ENCODE assay signal across 11 mouse cellular contexts in genomic region chr1:35469185-35469753, GRCm38 (mm10).
A peak's percentile ranks its signal among the peaks of the same experiment; 100 is the strongest.
DNase-seq lines count a peak whose midpoint lies in the region.
"Had no signal": no experiment of that assay in that cellular context is flagged by ENCODE, and none has a peak within 500 bp of the region (broad histone marks: within the 10 kb centered on the region; RNA-seq: fewer than 3 reads in every experiment).

No protein-coding gene starts in this region.

- DNase-seq in heart, postnatal 4 days = peak; percentile 7
- DNase-seq in heart, adult 18-20 months = no peak
- DNase-seq in embryo, embryonic 10.5 days (ENCODE audit: low spot score) = peak; percentile 58
- peak; percentile 6 for DNase-seq in forelimb bud, embryonic 11.5 days (ENCODE audit: low read depth, low spot score)
- peak; percentile 37 for DNase-seq in mesoderm, embryonic 11.5 days (ENCODE audit: low read depth, low spot score)
- no peak for DNase-seq in urinary bladder, postnatal 10 days (ENCODE audit: low spot score)
- DNase-seq in thymus, adult 18-20 months = no peak
- no peak for DNase-seq in MN1 (ENCODE audit: low spot score)
- DNase-seq: cerebellum, adult 8-10 months; gastrocnemius, postnatal 14 days; spleen, adult 18-20 months had no signal

Comparison
In these comparisons a context has a peak if more than half of its experiments do, and no peak if none do; other contexts are left out.
1. DNase-seq: peak in heart, postnatal 4 days (single experiment), embryo, embryonic 10.5 days (single experiment), forelimb bud, embryonic 11.5 days (single experiment) and mesoderm, embryonic 11.5 days (single experiment); none in heart, adult 18-20 months (0 of 2), urinary bladder, postnatal 10 days (single experiment), thymus, adult 18-20 months (0 of 2) and MN1 (single experiment).